Mouse (Mus musculus): ENCODE data around the gene Nlrc5.

GRCm38 (mm10) chr8:94427953-94428352, 6.2 kb upstream of the Nlrc5 start:
- TF ChIP-seq CTCF (IDR thresholded peaks at IDR 0.05; ENCODE audit: low read depth, low read length) (no peak), EP300 (IDR thresholded peaks at IDR 0.05; ENCODE audit: insufficient read depth, low read depth, low read length) (no peak), POLR2A (IDR thresholded peaks at IDR 0.05; ENCODE audit: insufficient read depth, low read length) (no peak)
